Mouse (Mus musculus) megakaryocyte, adult 5-6 weeks (primary cell): Measurements from ENCODE around the gene Wsb2. TPM values are rescaled to one million over a fixed set of nuclear protein-coding genes. Genes with fewer than 3 reads are reported as not detected.
"Not testable (repeated sequence)": the region's sequence is repeated elsewhere in the genome, so short reads cannot be mapped to it uniquely, and the experiment has no call there.

ENCODE experiments used
- ATAC-seq: 2 replicates; pipeline ENCODE4 v1.8.0; 2016; ENCODE audit warnings: mild to moderate bottlenecking, inconsistent platforms; ENCODE audit not compliant: poor library complexity, severe bottlenecking
- total RNA-seq, 2 experiments: library from RNA; stranded (forward) in 1 of 2; stranded (reverse) in 1 of 2; fragments of 153-499, 151-499 nt in 1 of 2; fragments of 221-1000, 200-1000 nt in 1 of 2; gene quantifications; 2 replicates each; pipeline versions ENCODE4 v1.2.3 to v1.2.4; 2015 to 2017

Gene Wsb2
- total RNA-seq, 2 experiments from 2014 or later, result 21.3 to 36.1 TPM

DNA sequence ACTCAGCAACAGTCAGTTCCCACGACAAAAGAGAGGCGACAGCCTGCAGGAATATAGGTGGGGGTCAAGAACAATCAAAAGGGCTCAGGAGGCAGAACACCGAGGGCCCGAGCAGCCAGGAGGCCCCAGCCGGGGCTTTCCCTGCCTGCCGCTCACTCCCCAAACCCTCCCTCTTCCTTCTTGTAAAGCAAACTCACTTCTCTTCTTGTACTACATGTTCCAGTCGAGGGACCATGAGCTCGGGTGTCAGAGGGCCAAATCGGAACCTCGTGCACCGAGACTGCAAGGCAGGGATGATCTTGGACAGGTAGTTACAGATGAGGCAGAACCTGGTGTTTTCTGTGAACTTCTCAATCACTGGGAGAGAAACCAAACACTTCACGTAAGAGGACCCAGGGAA is 26.1 kb downstream of the Wsb2 start:
- ATAC-seq, result no peak

DNA sequence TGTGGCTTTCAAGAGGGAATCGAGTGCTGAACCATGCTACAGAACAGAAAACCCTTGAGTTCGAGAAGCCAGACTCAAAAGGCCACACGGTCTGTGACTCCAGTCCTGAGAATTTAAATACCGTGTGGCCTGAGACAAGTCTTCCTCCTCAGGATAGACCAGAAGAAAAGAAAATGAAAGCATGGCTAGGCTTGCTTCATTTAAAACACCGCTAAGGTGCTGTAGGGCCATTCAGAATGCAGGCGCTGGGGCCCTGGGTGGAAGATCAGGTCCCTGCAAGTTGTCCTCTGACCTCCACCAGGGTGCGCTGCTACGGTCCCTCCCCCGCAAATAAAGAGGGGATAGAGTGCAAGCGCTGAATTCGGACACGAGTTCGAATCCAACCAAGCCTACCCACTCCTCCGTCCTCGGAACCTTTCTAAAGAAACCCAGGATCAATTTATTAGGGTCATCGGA is 31.2 kb downstream of the Wsb2 start:
- peak; percentile 66 for ATAC-seq

DNA sequence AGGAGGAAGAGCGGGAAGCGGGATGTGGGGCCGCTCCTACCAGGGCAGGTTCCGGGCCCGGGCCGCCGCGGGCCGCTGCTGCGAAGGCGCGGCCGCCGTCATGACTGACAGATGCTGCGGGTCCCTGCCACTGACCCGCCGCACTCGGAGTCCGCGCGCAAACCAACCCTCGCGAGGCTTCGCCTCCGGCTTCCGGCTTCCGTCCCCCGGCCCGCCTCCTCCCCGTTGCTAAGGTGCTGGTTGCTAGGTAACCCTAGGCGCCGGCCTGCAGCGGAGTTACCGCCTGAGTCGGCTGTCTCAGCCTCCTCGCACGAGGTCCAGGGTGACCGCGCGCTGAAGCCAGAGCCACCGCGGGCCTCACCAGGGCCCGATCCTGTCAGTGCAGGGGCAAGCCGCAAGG is 31.8 kb downstream of the Wsb2 start, which contains the start of gene Rfc5:
Gene Rfc5, minus strand, starts transcription at position 171 of the 400 bp plus-strand sequence.
- peak; percentile 98 for ATAC-seq

DNA sequence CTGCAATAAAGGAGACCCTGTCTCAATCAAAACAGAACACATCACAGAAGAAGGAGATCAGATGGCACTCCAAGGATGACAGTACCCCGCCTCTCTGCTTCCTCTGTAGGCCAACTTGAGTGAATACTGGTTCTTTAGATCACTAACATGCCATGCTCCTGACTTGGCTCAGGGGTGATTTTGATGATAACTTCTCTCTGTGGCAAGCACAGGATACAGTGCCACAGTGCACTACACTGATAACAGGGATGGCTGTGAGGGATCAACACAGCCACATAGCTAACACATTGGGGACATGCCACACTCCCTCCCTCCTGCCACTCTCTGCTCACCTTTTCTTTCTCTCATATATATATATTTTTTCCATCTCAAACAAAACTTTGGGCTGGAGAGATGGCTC is 33.8 kb downstream of the Wsb2 start:
- no peak for ATAC-seq

- no peak for ATAC-seq
Observed at GRCm38 (mm10) chr5:117395834-117396233, 38.7 kb downstream of the Wsb2 start.

- peak; percentile 77 for ATAC-seq
Observed at GRCm38 (mm10) chr5:117396596-117397014, 39.5 kb downstream of the Wsb2 start.

GRCm38 (mm10) chr5:117397371-117397770 is 40.3 kb downstream of the Wsb2 start:
- ATAC-seq, result no peak

- no peak for ATAC-seq
Observed at GRCm38 (mm10) chr5:117398007-117398550, 41.0 kb downstream of the Wsb2 start.

DNA sequence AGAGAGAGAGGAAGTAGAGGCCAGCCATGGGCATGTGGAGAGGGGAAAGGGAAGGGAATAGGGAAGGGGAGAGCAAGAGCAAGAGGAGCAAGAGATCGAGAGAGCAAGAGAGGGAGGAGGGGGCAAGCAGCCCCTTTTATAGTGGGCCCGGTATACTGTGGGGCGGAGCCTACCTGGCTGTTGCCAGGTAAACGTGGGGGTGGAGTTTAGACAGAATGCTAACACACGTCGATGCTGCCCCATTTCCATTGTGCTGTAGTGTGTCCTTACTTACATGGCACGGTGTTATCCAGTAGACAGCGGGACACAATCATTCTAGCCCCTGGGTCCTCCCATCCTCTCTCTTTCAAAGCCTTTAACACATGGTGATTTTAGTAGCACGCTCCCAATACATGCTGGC is 42.2 kb downstream of the Wsb2 start:
- ATAC-seq, result no peak

DNA sequence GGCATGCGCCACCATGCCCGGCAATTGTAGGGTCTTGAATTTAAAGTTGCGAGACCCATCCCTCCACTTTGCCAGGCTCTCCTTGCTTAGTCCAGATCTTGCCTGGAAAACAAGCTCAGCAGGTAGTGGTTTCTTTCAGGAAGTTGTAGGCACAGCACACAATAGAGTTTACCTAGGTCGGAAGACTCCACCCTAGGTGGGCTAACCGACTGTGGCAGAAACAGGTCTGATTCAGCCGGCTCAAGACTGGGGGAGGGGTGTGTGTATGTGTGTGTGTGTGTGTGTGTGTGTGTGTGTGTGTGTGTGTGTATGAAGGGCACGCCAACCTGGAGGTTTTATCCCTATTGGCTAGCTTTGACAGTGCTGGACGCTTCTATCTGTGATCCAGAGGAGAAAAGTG is 46.5 kb downstream of the Wsb2 start:
- ATAC-seq, result no peak

GRCm38 (mm10) chr5:117404671-117405070 is 47.6 kb downstream of the Wsb2 start:
- not testable (repeated sequence) for ATAC-seq

- ATAC-seq, result peak; percentile 75
Observed at GRCm38 (mm10) chr5:117408216-117408615, 51.1 kb downstream of the Wsb2 start.

DNA sequence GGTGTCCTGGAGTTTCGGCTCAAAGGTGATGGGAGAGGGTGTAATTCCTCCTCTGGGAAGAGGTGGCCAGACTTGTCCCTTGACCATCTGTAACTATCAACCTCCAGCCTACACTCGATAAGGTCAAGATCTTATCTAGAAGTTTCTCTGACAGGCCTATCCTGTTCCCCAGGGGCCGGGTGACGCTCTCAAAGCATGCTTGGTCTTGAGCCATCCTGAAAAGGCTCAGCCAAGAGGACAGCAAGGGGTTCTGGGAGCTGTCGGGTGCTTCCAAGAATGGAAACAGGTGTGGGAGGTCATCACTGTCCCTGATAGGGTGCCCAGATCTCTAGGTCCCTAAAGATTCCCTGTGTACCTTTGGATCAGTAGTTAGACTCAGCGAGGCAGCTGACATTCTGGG is 52.3 kb downstream of the Wsb2 start:
- no peak for ATAC-seq

- 0 out of 2 replicates have a peak, but pooled peaks have one; percentile 17 for ATAC-seq
Observed at GRCm38 (mm10) chr5:117413507-117414501, 56.7 kb downstream of the Wsb2 start, which contains the start of gene Ksr2. TSS of gene Ksr2 (plus strand) at chr5:117414000.

- ATAC-seq, result no peak
Observed at GRCm38 (mm10) chr5:117414611-117415010, 57.5 kb downstream of the Wsb2 start.

- no peak for ATAC-seq
Observed at GRCm38 (mm10) chr5:117415011-117415912, 58.2 kb downstream of the Wsb2 start.

GRCm38 (mm10) chr5:117417442-117417841 is 60.3 kb downstream of the Wsb2 start:
- ATAC-seq, result peak; percentile 74
